Mouse (Mus musculus) thymus, postnatal 0 days (tissue): Measurements from ENCODE around the gene A430078G23Rik. TPM values are rescaled to one million over a fixed set of nuclear protein-coding genes. Genes with fewer than 3 reads are reported as not detected.

Experiments used
- DNase-seq: peaks from one replicate; pipeline ENCODE4 v3.0.0-alpha.2; 2015; ENCODE audit warnings: low spot score
- polyA plus RNA-seq: library from polyadenylated mRNA; unstranded; fragments of >200 nt; fragmentation: Nextera tagmentation; extraction: Ambion mirVana; gene quantifications from 2 replicates; pipeline ENCODE4 v1.2.1, GENCODE M21; 2015

A430078G23Rik gene
- polyA plus RNA-seq, 1 experiment from 2014 or later, result 22.3 TPM

- DNase-seq, result no peak
Measured at GRCm38 (mm10) chr8:3411085-3411484, 57.9 kb downstream of the A430078G23Rik start.

- no peak for DNase-seq
Measured at GRCm38 (mm10) chr8:3411901-3412301, 58.7 kb downstream of the A430078G23Rik start.

GRCm38 (mm10) chr8:3412816-3413215, 59.6 kb downstream of the A430078G23Rik start:
- no peak for DNase-seq

DNA sequence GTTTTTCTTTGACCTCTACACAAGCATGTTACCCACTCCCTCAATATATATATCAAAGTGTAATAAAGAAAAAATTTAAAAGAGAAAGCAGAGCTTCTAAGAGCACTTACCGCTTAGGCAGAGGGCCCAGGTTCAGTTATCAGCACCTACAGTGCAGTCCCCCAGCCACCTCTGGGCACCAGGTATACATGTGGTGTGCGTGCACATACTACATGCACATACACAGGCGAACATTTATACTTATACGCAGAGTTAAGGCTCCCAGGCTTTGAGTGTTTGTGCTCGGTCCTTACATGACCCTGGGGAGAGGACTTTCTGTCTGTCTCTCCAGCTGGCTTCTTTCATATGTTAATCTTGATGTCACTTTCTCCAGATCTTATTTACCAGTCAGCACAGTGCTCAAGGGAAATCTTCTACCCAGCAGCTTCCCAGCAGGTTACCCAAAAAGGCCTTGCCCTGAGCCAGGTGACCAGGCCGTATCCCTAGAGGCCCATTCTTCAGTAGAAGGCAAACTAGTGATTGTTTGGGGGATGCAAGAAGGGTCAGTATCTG, 61.5 kb downstream of the A430078G23Rik start:
- DNase-seq, result no peak

- no peak for DNase-seq
Measured at GRCm38 (mm10) chr8:3415259-3415658, 62.0 kb downstream of the A430078G23Rik start.

DNA sequence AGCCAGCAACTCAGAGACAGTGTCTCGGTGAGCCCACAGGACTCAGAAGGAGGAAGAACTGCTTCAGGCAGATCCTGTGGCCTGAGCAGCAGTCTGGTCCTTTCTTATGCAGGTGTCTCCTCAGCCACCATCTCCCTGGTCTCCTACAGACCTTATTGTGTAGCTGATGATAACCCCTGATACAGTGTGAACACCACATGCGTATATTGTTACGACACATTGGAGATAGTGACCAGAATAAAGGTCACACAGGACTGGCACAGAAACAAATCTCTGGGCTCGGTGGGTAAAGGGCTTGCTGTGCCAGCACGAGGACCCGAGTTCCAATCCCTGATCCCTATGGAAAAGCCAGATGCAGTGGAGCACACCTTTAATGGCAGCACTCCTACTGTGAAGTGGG, 62.4 kb downstream of the A430078G23Rik start:
- no peak for DNase-seq

DNA sequence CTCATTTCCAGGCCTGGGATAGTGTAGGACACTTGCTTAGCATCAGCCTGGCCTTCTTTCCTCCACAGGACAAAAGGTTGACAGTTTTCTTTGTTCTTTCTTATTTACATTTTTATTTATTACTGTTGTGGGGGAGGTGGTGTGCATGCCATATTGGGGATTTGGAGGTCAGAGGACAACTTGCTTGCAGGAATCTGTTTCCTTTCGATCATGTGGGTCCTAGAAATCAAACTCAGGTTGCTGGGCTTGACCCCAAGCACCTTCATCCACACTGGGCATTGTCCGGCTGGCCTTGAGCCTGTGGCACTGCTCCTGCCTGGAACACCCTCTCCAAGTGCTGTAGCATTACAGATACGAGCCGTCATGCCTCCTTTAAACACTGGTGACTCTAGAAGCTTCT, 63.6 kb downstream of the A430078G23Rik start:
- no peak for DNase-seq

- no peak for DNase-seq
Measured at GRCm38 (mm10) chr8:3417455-3417854, 64.2 kb downstream of the A430078G23Rik start.

DNA sequence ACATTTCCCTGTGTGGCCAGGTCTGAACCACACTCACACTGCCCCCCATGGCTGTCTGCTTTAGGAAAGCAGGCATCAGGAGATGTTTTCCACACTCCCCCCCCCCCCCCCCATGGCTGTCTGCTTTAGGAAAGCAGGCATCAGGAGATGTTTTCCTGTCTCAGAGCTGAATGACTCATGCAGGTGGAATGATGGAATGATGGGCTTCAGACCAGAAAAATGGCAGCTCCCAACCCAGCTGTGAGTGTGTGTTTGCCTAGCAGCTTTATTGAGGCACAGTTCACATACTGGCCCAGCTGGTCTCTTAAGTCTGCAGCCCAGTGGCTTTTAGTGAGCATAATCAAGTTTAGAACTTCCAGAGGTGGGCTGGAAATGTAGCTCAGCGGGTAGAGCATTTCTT, 64.9 kb downstream of the A430078G23Rik start:
- no peak for DNase-seq

GRCm38 (mm10) chr8:3420105-3420706, 67.0 kb downstream of the A430078G23Rik start:
- no peak for DNase-seq

GRCm38 (mm10) chr8:3421507-3421906, 68.3 kb downstream of the A430078G23Rik start:
- DNase-seq, result no peak

- DNase-seq, result no peak
Measured at GRCm38 (mm10) chr8:3425217-3425616, 72.0 kb downstream of the A430078G23Rik start.

- no peak for DNase-seq
Measured at GRCm38 (mm10) chr8:3426211-3426610, 73.0 kb downstream of the A430078G23Rik start.

GRCm38 (mm10) chr8:3428426-3428825, 75.2 kb downstream of the A430078G23Rik start:
- no peak for DNase-seq

DNA sequence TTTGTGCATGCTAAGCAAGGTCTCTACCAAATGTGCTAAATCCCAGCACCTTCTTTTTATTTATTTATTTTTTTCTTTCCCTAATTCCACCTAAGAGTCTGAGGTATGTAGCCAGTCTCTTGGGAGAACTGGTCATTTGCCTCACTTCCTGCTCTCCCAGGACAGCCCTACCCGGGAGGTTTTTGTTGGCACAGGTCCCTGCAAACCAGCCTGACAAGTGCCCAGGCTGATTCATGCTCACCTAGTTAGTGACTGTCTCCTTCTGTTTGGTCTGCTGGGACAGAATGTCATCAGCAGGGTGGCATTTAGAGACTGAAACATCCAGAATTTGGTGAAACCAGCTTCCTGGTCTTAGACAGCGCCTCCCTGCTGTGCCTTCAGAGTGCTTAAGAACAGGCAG, 76.8 kb downstream of the A430078G23Rik start:
- no peak for DNase-seq

DNA sequence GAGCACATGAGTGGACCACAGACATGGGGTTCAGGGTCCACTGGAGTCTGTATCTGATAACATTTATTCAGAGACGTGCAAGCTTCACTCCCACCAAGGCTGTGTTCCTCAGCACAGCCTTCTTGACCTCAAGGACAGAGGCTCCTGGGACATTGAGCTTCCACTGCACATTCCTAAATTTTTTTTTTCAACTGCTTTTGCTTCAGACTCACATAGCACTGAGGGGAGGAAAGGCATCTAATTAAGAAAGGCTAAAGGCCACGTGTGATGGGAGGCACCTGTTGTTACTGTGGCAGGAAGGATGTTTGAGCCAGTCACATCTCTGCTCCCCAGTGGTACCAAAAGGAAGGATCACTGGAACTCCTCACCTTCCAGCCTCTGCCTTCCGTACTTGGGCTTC, 77.9 kb downstream of the A430078G23Rik start:
- no peak for DNase-seq

GRCm38 (mm10) chr8:3436492-3436891, 83.3 kb downstream of the A430078G23Rik start:
- DNase-seq, result no peak

DNA sequence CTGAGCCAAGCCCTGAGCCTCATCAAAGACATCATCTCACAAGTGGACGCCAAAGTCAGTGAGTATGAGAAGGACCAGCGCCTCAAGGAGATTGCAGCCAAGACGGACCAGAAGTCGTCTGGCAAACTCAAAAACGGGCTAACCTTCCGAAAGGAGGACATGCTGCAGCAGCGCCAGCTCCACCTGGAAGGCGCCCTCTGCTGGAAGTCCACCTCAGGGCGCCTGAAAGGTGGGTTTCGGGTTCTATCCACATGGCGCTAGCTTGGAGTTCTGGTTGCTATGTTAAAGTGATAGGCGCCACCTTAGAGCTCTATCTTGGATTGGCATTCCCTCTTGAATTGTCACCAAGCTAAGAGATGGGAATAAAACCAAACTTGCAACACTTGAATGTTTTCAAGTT, 86.3 kb downstream of the A430078G23Rik start:
- peak; percentile 10 for DNase-seq

Other genes with a start within 250 kb of the A430078G23Rik start
- gene Insr, start 73.8 kb upstream of the A430078G23Rik start, polyA plus RNA-seq, result 17.3 and 24.4 TPM in 2 replicates
- 7.3 and 9.2 TPM in 2 replicates for gene Arhgef18, start 39.6 kb downstream of the A430078G23Rik start, polyA plus RNA-seq
- 2.6 and 3.0 TPM in 2 replicates for gene Pex11g, start 114.3 kb downstream of the A430078G23Rik start, polyA plus RNA-seq
- 0.10 TPM in 1 of 2 replicates, not detected in the other for gene Tex45, start 117.4 kb downstream of the A430078G23Rik start, polyA plus RNA-seq
- 21.4 and 23.0 TPM in 2 replicates for gene Zfp358, start 139.7 kb downstream of the A430078G23Rik start, polyA plus RNA-seq
- gene Mcoln1, start 147.0 kb downstream of the A430078G23Rik start, polyA plus RNA-seq, result 28.4 and 32.3 TPM in 2 replicates
- 10.4 and 12.9 TPM in 2 replicates for gene Pnpla6, start 162.0 kb downstream of the A430078G23Rik start, polyA plus RNA-seq
- gene C330021F23Rik, start 214.6 kb downstream of the A430078G23Rik start, polyA plus RNA-seq, result 0.19 TPM in 1 of 2 replicates, not detected in the other
- 0.81 and 1.1 TPM in 2 replicates for gene Camsap3, start 233.9 kb downstream of the A430078G23Rik start, polyA plus RNA-seq